Mouse (Mus musculus) liver, adult 2 months (tissue): ENCODE results near the gene Teddm1b.
"Not testable (repeated sequence)": the region's sequence is repeated elsewhere in the genome, so short reads cannot be mapped to it uniquely, and the experiment has no call there.

Experiments
- CTCF ChIP-seq: fragments of 200-500 bp; IDR thresholded peaks from 2 replicates; pipeline ENCODE4 v1.5.1; 2011; ENCODE audit warnings: low read depth, low read length, control low read depth
- POLR2A ChIP-seq: fragments of 200-500 bp; IDR thresholded peaks from 2 replicates; pipeline ENCODE4 v1.6.1; 2011; ENCODE audit warnings: low read length, control low read depth; ENCODE audit not compliant: insufficient read depth; ENCODE audit errors: extremely low read depth

GRCm38 (mm10) chr1:153880391-153880790 is 6.2 kb downstream of the Teddm1b start:
- TF ChIP-seq POLR2A, CTCF: not testable (repeated sequence)
